Mouse (Mus musculus) CD4-positive naive resting alpha-beta T cell, adult 76 days (primary cell): Measurements from ENCODE around the gene Ccdc137. TPM values are rescaled to one million over a fixed set of nuclear protein-coding genes. Genes with fewer than 3 reads are reported as not detected.

Experiments
- total RNA-seq: library from RNA; stranded (reverse); gene quantifications from one replicate; pipeline ENCODE4 v1.2.4, GENCODE M21; 2023

Ccdc137 gene
- total RNA-seq, result 35.0 TPM

DNA sequence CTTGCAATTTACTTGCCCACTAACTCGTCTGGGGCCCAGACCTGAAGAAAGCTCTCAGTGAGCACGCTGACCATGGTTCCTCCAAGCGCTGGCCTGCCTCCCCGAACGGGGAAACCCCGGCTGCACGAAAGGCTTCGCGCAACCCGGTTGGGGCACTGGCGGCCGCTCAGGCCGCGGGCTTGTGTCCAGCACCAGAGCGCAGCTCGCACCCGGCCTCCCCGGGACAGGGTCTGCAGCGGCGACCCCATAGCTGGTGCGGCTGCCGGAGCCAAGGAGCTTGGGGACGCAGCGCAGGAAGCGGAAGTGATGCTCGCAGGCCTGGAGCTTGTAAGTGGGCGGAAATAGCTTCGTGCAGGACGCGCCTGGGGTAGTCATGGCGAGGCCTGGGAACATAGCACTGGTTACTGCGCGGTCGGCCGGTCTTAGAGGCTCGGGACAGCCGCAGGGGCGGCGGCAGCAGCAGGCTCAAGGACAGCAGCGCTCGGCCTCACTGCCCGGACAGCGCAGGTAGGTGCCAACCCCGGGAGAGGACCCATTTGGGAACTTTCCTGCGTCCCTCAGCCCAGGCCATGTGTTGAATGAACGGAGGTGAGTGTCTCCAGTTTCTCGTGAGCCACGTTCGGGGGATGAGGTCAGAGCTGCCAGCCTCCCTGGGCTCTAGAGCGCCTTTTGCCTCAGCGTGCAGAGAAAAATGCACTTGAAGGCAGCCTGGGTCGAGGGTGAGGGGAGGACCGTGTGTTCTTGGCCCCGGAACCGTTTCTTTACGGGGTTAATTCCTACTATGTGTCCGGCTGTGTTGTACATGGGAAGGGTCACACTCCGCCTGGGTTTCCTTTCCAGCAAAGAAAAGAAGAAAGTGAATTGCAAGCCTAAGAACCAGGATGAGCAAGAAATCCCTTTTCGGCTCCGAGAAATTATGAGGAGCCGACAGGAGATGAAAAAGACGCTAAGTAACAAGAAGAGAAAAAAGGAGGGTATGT is at the start of gene Ccdc137, which contains the start of gene Oxld1:
Gene Ccdc137 (plus strand): TSS at position 344 of the 980 bp plus-strand sequence.
Gene Oxld1 (minus strand): TSS at position 297 of the 980 bp plus-strand sequence.

DNA sequence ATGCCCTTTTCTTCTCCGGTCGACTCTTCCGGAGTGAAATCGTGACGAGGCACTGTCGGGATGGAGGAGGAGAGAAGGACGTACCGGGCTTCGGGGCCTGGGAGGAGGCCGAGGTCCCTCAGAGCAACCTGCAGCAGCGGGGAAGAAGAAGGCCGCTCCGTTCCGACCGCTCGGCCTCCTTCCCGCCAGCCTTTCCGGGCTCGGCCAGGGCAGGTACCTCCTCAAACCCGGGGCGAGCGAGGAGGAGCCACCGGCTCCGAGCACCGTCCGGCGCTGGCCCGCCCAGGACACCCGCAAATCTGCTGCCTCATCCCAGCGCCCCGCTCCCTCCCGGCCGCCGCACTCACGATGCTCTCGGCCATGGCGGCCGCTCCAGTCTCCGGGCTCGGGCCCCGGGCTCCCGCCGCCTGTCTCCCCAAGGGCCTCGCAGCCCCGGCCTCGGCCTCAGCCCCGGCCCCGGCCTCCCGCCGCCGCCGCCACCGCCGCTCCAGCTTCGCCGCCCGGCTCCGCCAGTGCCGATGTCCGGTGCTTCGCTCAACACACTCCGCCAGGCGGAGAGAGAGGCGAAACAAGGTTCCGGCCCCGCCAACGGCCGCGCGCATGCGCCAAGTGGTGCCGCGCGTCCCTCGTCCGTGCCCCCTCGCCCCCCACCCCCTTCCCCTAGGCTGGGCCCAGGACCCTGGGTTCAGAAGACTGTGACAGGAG is 20.6 kb upstream of the Ccdc137 start, which contains the start of gene Nploc4:
Gene Nploc4 (minus strand): TSS at position 557 of the 705 bp plus-strand sequence.

DNA sequence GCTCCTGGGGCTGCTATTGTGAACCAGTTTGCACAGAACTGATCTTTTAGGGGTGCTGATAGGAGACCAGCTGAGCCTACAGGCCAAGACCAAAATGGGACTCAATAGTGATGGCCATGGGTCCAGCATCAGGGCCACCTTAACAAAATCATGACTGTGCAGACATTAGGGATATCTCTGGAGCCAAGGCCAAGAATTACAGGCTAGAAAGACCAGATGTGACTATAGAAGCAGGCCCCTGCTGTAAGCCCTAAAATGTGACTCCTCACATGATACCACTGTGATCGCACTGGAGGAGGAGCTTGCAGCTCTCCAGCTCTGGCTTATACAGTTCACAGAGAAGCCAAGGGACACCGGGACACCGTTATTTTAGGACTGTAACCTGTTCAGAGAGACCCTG is 15.6 kb upstream of the Ccdc137 start, which contains the start of gene Tspan10:
Gene Tspan10 (plus strand): TSS at position 301 of the 400 bp plus-strand sequence.

GRCm38 (mm10) chr11:120453306-120453705 is 4.6 kb upstream of the Ccdc137 start, which contains the start of gene Pde6g:
TSS of gene Pde6g (minus strand) at chr11:120453500.

DNA sequence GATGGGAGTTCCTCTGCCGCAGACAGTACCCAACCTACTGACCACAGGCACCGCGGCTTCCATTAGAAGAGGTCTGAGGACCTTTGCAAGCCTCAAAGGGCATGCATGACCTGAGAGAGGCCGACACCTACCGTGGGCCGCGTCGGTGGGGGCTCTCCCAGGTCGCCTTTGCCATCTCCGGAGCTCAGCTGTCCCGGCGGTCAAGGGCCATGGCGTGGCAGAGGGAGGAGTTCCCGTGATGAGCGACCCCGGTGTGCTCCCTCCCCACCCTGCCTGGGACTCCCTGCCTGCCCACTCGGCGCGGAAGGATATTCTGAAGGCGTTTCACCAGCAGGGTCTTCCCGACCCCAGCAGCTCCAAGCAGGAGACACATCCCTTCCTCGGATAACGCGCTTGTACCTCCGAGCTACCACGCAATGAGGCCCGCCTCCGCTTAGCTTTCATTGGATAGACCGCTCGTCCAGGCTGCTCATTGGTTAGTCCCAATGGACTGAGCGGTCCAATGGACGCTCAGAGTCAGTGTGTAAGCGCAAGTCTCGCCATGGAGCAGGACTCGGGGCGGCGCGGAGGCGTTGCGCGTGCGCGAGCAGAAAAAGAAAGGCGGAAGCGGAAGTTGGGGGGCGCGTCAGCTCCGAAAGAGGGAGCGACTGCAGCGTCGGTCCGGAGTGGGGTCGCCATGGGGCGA is 9.3 kb downstream of the Ccdc137 start, which contains the start of gene Arl16:
Gene Arl16 (minus strand): TSS at position 557 of the 685 bp plus-strand sequence.

DNA sequence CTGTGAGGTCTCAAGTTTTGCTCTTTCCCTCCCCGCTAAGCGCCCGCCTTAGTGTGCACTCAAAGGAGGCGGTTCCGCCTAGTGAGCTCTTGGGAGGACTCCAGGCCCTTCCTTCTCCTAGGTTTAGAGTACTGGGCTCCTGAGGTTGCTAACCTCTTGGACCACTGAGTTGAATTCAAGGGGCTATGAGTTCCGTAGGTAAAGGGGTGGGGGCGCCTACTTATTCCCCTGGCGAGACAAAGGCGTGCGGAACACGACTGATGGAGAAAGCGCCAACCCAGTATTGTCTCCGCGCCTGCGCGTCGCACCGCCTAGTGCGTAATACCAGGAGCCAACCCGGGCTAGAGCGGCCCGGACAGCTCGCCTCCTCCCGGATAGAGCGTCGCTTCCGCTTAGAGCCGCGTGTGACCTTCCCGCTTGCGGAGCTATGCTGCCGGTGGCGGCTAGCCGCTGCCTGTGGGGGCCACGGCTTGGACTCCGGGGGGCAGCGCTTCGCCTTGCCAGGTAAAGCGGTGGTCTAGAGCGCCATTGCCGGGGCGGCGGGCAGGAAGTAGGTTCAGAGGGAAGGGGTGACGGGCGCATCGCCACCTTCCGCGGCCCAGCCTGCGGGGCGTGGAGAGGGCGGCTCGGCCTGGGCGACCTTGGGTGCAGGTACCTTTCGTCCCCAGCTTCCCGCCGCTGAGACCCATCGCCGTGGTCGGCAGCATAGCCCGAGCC is 26.5 kb downstream of the Ccdc137 start, which contains the start of gene Mrpl12:
Gene Mrpl12 (plus strand): TSS at position 349 of the 717 bp plus-strand sequence.

DNA sequence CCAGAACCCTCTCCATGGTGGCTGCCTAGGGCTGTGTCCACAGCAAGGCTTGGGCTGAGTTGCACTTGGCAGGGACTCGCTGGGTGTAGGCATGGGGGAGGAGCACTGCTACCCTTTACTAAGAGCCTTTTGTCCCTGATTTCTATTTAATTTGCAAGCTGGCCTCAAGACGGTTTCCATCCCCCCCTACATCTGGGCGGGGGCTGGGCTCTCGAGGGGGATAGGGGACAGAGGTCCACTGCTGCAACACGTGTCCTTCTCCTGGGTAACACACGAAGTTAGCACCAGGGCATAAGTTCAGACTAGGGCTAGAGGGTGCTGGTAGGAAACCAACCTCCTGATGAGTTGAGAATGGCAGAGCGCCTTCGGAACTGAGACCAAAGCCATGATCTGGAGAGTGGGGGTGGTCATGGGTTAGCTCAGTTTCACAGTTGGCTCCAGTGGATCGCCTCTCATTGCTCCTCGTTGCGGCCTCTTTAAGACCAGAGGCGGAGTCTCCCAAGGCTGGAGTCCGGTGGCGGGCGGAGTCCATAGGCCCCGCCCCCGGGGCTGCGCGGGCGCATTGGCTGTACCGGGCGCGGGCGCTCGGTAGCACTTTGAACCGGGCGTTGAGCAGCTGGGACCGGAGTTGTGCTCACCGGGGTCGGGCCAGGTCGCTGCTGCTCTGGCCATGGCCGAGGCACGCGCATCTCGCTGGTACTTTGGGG is 33.6 kb downstream of the Ccdc137 start, which contains the start of gene Slc25a10:
Gene Slc25a10 (plus strand): TSS at position 524 of the 707 bp plus-strand sequence.

Other genes with a start within 250 kb of the Ccdc137 start
- gene Bahcc1, start 225.2 kb upstream of the Ccdc137 start, total RNA-seq, result 0.32 TPM
- gene Actg1, start 109.6 kb upstream of the Ccdc137 start, total RNA-seq, result 1,148 TPM
- gene Fscn2, start 96.6 kb upstream of the Ccdc137 start, total RNA-seq, result 1.1 TPM
- gene Faap100, start 79.4 kb upstream of the Ccdc137 start, total RNA-seq, result 25.7 TPM
- 58.8 TPM for gene Nploc4, start 20.4 kb upstream of the Ccdc137 start, total RNA-seq
- gene Tspan10, start 15.5 kb upstream of the Ccdc137 start, total RNA-seq, result 57.3 TPM
- 0.67 TPM for gene Pde6g, start 4.6 kb upstream of the Ccdc137 start, total RNA-seq
- 3.7 TPM for gene Oxld1, start within 50 bp of the Ccdc137 start, total RNA-seq
- 12.6 TPM for gene Arl16, start 9.5 kb downstream of the Ccdc137 start, total RNA-seq
- 32.6 TPM for gene Mrpl12, start 26.5 kb downstream of the Ccdc137 start, total RNA-seq
- 9.1 TPM for gene Slc25a10, start 33.7 kb downstream of the Ccdc137 start, total RNA-seq
- gene Gcgr, start 72.6 kb downstream of the Ccdc137 start, total RNA-seq, result not detected
- 37.9 TPM for gene Mcrip1, start 91.6 kb downstream of the Ccdc137 start, total RNA-seq
- not detected for gene Ppp1r27, start 93.0 kb downstream of the Ccdc137 start, total RNA-seq
- gene P4hb, start 115.1 kb downstream of the Ccdc137 start, total RNA-seq, result 114 TPM
- gene Arhgdia, start 123.5 kb downstream of the Ccdc137 start, total RNA-seq, result 372 TPM
- 104 TPM for gene Alyref, start 140.2 kb downstream of the Ccdc137 start, total RNA-seq
- 57.5 TPM for gene Anapc11, start 140.3 kb downstream of the Ccdc137 start, total RNA-seq
- gene Npb, start 150.4 kb downstream of the Ccdc137 start, total RNA-seq, result 6.0 TPM
- 152 TPM for gene Pcyt2, start 159.8 kb downstream of the Ccdc137 start, total RNA-seq
- gene Sirt7, start 167.1 kb downstream of the Ccdc137 start, total RNA-seq, result 96.6 TPM
- gene Mafg, start 175.5 kb downstream of the Ccdc137 start, total RNA-seq, result 53.1 TPM
- 2.8 TPM for gene Pycr1, start 185.7 kb downstream of the Ccdc137 start, total RNA-seq
- gene Myadml2, start 190.0 kb downstream of the Ccdc137 start, total RNA-seq, result not detected
- gene Notum, start 203.1 kb downstream of the Ccdc137 start, total RNA-seq, result not detected
- gene Aspscr1, start 214.9 kb downstream of the Ccdc137 start, total RNA-seq, result 106 TPM